Mouse (Mus musculus) MEL (cell line): ENCODE measurements around the gene Chd5.

ENCODE experiments used
- CTCF ChIP-seq, 3 experiments: IDR thresholded peaks in 2 of 3; conservative IDR thresholded peaks in 1 of 3; 2 replicates each; pipeline ENCODE4 v1.5.1; 2011 to 2012; ENCODE audit warnings: low read length in 3 of 3, low read depth in 2 of 3, mild to moderate bottlenecking in 2 of 3, improper control_type of control experiment in 1 of 3, inconsistent platforms in 1 of 3, mixed read lengths in 1 of 3, moderate library complexity in 1 of 3; ENCODE audit not compliant: control insufficient read depth in 1 of 3, insufficient read depth in 1 of 3, poor library complexity in 1 of 3, severe bottlenecking in 1 of 3
- E2F4 ChIP-seq: IDR thresholded peaks from 2 replicates; pipeline ENCODE4 v1.6.1; 2011; ENCODE audit warnings: low read depth, low read length, improper control_type of control experiment, borderline replicate concordance
- JUND ChIP-seq: IDR thresholded peaks from 2 replicates; pipeline ENCODE4 v1.6.1; 2011; ENCODE audit warnings: low read depth, mild to moderate bottlenecking, improper control_type of control experiment, low read length
- POLR2A ChIP-seq, 2 experiments: IDR thresholded peaks; 2 replicates each; pipeline ENCODE4 v1.6.1; 2011 to 2012; ENCODE audit warnings: low read length in 2 of 2, mild to moderate bottlenecking in 2 of 2, control low read depth in 1 of 2, improper control_type of control experiment in 1 of 2, low read depth in 1 of 2, moderate library complexity in 1 of 2; ENCODE audit not compliant: control insufficient read depth in 1 of 2, insufficient read depth in 1 of 2, poor library complexity in 1 of 2
- TCF12 ChIP-seq: IDR thresholded peaks from 2 replicates; pipeline ENCODE4 v1.6.1; 2014; ENCODE audit warnings: low read depth, mild to moderate bottlenecking, inconsistent platforms, low read length, improper control_type of control experiment, moderate library complexity

- no peak for TF ChIP-seq TCF12
- TF ChIP-seq CTCF (IDR thresholded peaks at IDR 0.05 in 2 of 3, conservative IDR thresholded peaks at IDR 0.05 in 1 of 3; ENCODE audit: control insufficient read depth in 1 of 3, insufficient read depth in 1 of 3, low read depth in 2 of 3, low read length in 3 of 3, poor library complexity in 1 of 3, severe bottlenecking in 1 of 3): no peak
- TF ChIP-seq POLR2A (IDR thresholded peaks at IDR 0.05; ENCODE audit: control insufficient read depth in 1 of 2, insufficient read depth in 1 of 2, low read depth in 1 of 2, low read length in 2 of 2, poor library complexity in 1 of 2): no peak
- TF ChIP-seq JUND: no peak
- no peak for TF ChIP-seq E2F4
Measured at GRCm38 (mm10) chr4:152345120-152345889, 6.9 kb downstream of the Chd5 start.
